Mouse (Mus musculus) liver, embryonic 13.5 days (tissue): ENCODE results near the gene Tmub2. TPM values are rescaled to one million over a fixed set of nuclear protein-coding genes. Genes with fewer than 3 reads are reported as not detected.

Experiments
- ATAC-seq: fragments of 200-750 bp; cut with Nextera tagmentation; 2 replicates; pipeline ENCODE4 v1.8.0; 2017; ENCODE audit warnings: low read depth, mild to moderate bottlenecking, moderate number of reproducible peaks, moderate library complexity
- DNase-seq: peaks from one replicate; pipeline ENCODE4 v3.0.0; 2022
- H3K27ac ChIP-seq: fragments of 300-500 bp; sonication (generic); 2 replicates; pipeline ENCODE4 v1.5.1; 2015; ENCODE audit warnings: moderate library complexity, mild to moderate bottlenecking, inconsistent platforms
- H3K27me3 ChIP-seq: fragments of 300-500 bp; sonication (generic); 2 replicates; pipeline ENCODE4 v1.6.1; 2015; ENCODE audit warnings: mild to moderate bottlenecking, inconsistent platforms
- H3K36me3 ChIP-seq: fragments of 300-500 bp; sonication (generic); 2 replicates; pipeline ENCODE4 v1.6.1; 2015; ENCODE audit warnings: mild to moderate bottlenecking, inconsistent platforms
- H3K4me1 ChIP-seq: fragments of 300-500 bp; sonication (generic); replicated peaks from 2 replicates; pipeline ENCODE4 v1.6.1; 2015; ENCODE audit warnings: inconsistent platforms
- H3K4me2 ChIP-seq: fragments of 300-500 bp; sonication (generic); 2 replicates; pipeline ENCODE4 v1.6.1; 2015; ENCODE audit warnings: inconsistent platforms, mild to moderate bottlenecking, moderate library complexity
- H3K4me3 ChIP-seq: fragments of 300-500 bp; sonication (generic); replicated peaks from 2 replicates; pipeline ENCODE4 v1.5.1; 2015; ENCODE audit warnings: mild to moderate bottlenecking, inconsistent platforms
- H3K9ac ChIP-seq: fragments of 300-500 bp; sonication (generic); 2 replicates; pipeline ENCODE4 v1.6.1; 2015; ENCODE audit warnings: mild to moderate bottlenecking, inconsistent platforms
- H3K9me3 ChIP-seq: fragments of 300-500 bp; sonication (generic); replicated peaks from 2 replicates; pipeline ENCODE4 v1.6.1; 2016; ENCODE audit warnings: inconsistent platforms
- WGBS: fragments of 180-500 bp; shearing (Covaris S2); methylation state at CpG from one replicate; pipeline ENCODE4 v1.1.7; 2015; ENCODE audit not compliant: insufficient replicate concordance; 5-methylcytosine and 5-hydroxymethylcytosine counted together
- polyA plus RNA-seq: library from polyadenylated mRNA; unstranded; fragments of >200 nt; fragmentation: Nextera tagmentation; extraction: Ambion mirVana; gene quantifications from 2 replicates; pipeline ENCODE4 v1.2.1, GENCODE M21; 2015

The Tmub2 gene
- polyA plus RNA-seq, 1 experiment from 2014 or later = 22.8 TPM

DNA sequence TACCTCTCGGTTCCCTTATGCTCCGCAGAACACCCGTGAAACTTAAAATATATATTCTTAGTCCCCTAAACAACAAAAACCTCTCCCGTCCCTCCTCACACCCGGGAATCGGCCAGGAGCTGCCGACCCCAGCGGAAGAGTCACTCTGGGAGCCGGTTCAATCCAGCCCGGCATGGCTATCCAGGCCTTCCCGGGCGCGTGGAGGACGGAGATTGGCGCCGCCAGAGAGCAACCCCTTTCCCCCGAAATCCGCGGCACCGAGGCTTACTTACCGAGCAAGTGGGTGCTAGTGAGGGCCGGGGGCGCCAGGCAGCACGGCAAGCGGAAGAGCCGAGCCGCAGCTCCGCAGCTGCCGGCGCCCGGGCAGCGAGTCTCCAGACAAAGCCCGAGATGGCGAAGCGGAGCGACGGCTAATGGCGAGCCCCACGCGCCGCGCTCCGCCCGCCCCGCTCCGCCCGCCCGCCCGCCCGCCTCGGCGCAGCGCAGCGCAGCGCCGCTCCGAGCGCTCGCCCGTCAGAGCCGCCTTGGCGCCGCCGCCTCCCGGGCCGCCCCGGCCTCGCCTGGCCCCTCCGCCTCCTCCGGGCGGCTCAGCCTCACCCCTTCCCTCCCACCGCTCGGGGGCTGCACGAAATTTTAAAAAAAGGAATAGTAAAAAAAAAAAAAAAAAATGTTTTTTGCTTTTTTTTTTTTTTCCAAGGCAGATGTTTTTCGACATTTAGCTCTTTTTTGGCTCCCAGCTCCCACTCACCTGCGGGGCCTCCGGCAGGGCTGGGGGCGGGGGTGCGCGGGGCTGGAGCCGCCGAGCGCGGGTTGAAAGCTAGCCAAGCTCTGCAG lies 34.1 kb downstream of the Tmub2 start:
- peak overlapping the region; percentile 99 for H3K4me3 ChIP-seq
- WGBS = under 1% methylated on average over 79 of the region's 84 CpGs
- peak overlapping the region; percentile 99 for H3K4me2 ChIP-seq
- DNase-seq (peak; percentile 63), ATAC-seq (peak; percentile 55)
- H3K4me1 ChIP-seq = peaks cover 44% of the 10 kb centered on the region
- H3K9ac ChIP-seq = peak overlapping the region; percentile 100
- no peaks in the 10 kb centered on the region for H3K9me3 ChIP-seq
- peaks cover 21% of the 10 kb centered on the region for H3K27me3 ChIP-seq
- H3K27ac ChIP-seq = peak overlapping the region; percentile 99
- peaks cover 21% of the 10 kb centered on the region for H3K36me3 ChIP-seq

DNA sequence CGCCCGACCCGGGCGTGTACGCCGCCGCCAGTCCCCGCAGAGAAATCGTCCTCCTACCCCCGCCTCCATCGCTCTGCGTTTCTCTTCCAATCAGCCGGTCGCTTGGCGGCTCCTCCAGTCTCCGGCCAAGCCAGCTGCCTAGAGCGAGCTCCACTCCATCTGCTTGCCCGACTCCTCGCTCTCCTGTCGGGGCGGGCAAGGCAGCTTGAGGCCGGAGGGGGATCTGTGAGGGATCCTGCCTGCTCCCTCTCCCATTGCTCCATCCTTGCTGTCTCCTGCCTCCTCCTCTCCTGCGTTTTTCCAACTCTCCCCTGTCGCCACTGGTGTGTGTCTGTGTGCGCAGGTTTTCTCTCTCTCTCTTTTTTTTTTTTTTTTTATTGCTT lies 34.7 kb downstream of the Tmub2 start, which contains the start of gene Ubtf:
TSS of gene Ubtf (minus strand) at position 333 of the 383 bp plus-strand sequence.
- Histone ChIP-seq H3K9ac (peak within 1 kb of the TSS; percentile 100), H3K27me3 (peaks cover 24% of the 10 kb centered on the region), H3K27ac (peak within 1 kb of the TSS; percentile 99), H3K36me3 (peaks cover 15% of the 10 kb centered on the region), H3K4me2 (peak within 1 kb of the TSS; percentile 99), H3K4me1 (peaks cover 38% of the 10 kb centered on the region), H3K4me3 (peak within 1 kb of the TSS; percentile 99), H3K9me3 (no peaks in the 10 kb centered on the region)
- WGBS = 0% methylated on average over 25 of the region's 25 CpGs
- peak; percentile 50 for ATAC-seq
- DNase-seq = peak; percentile 73

DNA sequence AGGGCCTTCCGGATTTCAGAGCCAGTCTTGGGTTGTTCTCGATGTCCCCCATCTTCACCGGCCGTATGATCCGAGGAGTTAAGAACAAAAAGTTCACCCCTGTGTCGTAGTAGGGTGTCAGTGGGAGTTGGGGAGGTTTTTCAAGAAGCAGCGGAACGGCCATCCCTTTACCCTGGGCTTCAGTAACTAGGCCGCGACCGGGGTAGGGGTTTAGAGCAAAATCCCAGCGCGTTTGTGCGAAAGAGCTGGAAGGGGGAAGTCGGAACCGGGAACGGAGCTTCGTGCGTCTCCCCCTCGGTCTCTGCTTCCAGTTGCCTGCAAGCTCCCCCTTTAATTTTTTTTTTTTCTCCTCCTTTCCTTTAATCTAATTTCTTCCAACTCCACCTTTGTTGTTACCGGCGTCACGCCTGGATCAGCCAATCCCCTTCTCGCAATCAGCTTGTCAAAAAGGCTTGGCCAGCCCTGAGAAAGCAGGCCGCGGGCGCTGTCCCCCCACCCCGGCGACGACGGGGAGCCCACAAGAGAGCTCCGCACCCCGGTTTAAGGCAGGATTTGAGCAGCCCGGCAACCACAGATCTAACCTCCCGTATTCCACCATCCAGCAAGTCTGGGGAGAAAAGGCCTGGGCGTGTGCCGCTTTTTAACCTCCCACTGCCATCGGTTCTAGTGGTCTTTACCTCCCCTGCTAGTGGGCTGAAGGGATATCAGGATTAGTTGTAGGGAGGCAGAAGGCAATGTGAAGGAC lies 35.4 kb downstream of the Tmub2 start:
- H3K4me3 ChIP-seq = peak overlapping the region; percentile 99
- DNase-seq (peak; percentile 83), ATAC-seq (peak; percentile 24; the same call in 1 of the 2 replicates)
- H3K9ac ChIP-seq = peak overlapping the region; percentile 100
- WGBS = 1% methylated on average over 38 of the region's 38 CpGs
- peak overlapping the region; percentile 99 for H3K4me2 ChIP-seq
- H3K9me3 ChIP-seq = no peaks in the 10 kb centered on the region
- peaks cover 31% of the 10 kb centered on the region for H3K4me1 ChIP-seq
- peaks cover 8% of the 10 kb centered on the region for H3K36me3 ChIP-seq
- H3K27ac ChIP-seq = peak overlapping the region; percentile 99
- H3K27me3 ChIP-seq = peaks cover 29% of the 10 kb centered on the region

DNA sequence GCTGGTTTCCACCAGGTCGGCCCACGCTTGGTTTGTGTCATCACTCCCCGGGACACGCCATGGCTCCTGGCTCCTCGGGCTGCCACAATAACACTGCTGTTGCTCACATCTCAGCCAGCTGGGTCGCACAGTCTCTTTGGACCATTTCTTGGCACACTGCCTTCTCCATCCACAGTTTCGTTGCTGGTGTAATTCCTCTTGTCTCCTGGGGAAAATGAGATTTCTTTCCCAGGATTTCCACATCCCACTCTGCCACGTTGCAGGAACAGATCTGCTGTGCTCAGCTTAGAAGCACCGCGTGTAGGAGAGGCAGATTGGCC lies 35.9 kb downstream of the Tmub2 start:
- 30% methylated on average over 10 of the region's 10 CpGs for WGBS
- Histone ChIP-seq H3K4me3 (peak overlapping the region; percentile 99), H3K4me1 (peaks cover 26% of the 10 kb centered on the region), H3K4me2 (peak overlapping the region; percentile 99), H3K27ac (peak overlapping the region; percentile 99), H3K9ac (peak overlapping the region; percentile 100), H3K36me3 (peaks cover 3% of the 10 kb centered on the region), H3K27me3 (peaks cover 29% of the 10 kb centered on the region), H3K9me3 (no peaks in the 10 kb centered on the region)
- no peak for ATAC-seq
- no peak for DNase-seq

DNA sequence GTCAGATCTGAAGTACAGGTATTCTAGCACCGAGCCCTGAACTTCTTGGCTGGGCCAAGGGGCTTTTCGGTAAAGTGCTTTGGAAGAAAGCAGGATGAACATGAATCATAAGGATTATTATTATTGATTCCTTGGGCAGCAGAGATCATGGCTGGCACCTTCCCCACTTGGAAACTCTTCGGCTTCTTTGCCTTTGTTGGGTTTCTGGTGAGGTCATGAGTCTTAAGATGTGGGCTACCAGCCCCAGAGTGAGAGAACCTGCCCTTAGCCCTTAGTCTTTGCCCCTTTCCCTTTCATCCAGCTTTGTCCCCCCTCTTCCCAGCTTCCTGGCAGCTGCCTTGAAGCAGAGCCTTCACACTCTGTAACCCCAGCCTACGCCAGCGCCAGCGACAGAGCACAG lies 37.2 kb downstream of the Tmub2 start:
- H3K9me3 ChIP-seq = no peaks in the 10 kb centered on the region
- no peaks in the 10 kb centered on the region for H3K36me3 ChIP-seq
- 0 out of 2 replicates have a peak overlapping the region, but pooled peaks have one; percentile 13 for H3K9ac ChIP-seq
- H3K4me2 ChIP-seq = no peak overlapping the region
- H3K4me1 ChIP-seq = peaks cover 17% of the 10 kb centered on the region
- peaks cover 34% of the 10 kb centered on the region for H3K27me3 ChIP-seq
- ATAC-seq (no peak), DNase-seq (no peak)
- no peak overlapping the region for H3K27ac ChIP-seq
- H3K4me3 ChIP-seq = no peak overlapping the region
- 69% methylated on average over 6 of the region's 6 CpGs for WGBS

DNA sequence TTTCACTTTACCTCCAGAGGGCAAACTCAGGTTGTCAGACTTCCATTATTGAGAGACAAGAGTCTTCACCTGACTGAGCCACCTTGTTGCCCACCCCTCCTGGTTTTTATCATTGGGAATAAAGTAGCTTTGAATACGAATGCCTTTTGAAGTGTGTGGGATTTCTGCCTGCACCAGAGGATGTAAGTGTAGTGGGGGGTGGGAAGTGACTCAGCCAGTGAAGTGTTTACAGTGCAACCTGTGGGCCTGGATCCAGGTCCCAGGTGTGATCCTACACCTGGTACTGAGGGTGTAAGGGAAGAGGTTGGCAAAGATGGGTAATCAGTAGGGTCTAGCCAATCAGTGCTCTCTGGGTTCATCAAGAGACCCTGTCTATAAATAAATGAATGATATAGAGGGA lies 38.8 kb downstream of the Tmub2 start:
- H3K9me3 ChIP-seq = no peaks in the 10 kb centered on the region
- no peak overlapping the region for H3K4me2 ChIP-seq
- WGBS = 67% methylated on average over 1 of the region's 1 CpGs
- H3K27ac ChIP-seq = no peak overlapping the region
- no peak for ATAC-seq
- DNase-seq = no peak
- peaks cover 17% of the 10 kb centered on the region for H3K4me1 ChIP-seq
- H3K4me3 ChIP-seq = no peak overlapping the region
- no peak overlapping the region for H3K9ac ChIP-seq
- peaks cover 48% of the 10 kb centered on the region for H3K27me3 ChIP-seq
- no peaks in the 10 kb centered on the region for H3K36me3 ChIP-seq

DNA sequence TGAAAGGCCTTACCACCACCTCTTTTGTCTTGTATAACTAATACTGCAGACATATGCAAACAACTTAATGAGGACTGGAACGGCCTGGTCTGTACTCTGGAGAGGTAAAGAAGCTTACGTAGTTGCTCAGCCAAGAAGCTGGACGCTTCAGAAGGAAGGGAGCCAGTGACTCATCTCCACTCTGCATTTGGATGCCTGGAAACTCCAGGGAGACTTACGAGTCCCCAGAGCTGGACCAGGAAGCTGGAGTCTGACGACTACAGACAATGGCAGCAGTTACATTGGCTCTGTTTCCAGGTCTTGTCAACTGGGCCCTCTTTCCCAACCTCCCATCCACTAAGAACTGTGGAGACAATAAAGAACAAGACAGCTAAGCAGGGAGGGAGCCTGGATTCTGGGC lies 42.5 kb downstream of the Tmub2 start:
- Histone ChIP-seq H3K9me3 (no peaks in the 10 kb centered on the region), H3K9ac (no peak overlapping the region), H3K4me1 (no peaks in the 10 kb centered on the region), H3K27ac (no peak overlapping the region), H3K4me3 (no peak overlapping the region), H3K27me3 (peaks cover 49% of the 10 kb centered on the region), H3K4me2 (no peak overlapping the region), H3K36me3 (no peaks in the 10 kb centered on the region)
- ATAC-seq (no peak), DNase-seq (no peak)
- 54% methylated on average over 5 of the region's 5 CpGs for WGBS

DNA sequence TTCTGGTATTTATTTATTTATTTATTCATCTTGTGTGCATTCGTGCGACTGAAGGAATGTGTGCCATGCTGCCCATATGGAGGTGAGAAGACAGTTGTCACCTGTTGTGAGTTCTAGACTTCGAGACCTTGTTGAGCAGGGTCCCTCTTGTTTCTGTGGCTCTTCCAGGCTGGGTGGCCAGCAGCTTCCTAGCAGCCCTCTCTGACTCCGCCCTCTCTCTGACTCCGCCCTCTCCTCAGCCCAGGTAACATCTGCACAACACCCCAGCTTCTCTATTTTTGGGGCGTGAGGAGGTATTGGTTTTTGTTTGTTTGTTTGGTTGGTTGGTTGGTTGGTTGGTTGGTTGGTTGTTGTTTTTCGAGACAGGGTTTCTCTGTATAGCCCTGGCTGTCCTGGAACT lies 43.1 kb downstream of the Tmub2 start:
- no peaks in the 10 kb centered on the region for H3K4me1 ChIP-seq
- H3K27ac ChIP-seq = no peak overlapping the region
- H3K36me3 ChIP-seq = no peaks in the 10 kb centered on the region
- WGBS = 66% methylated on average over 7 of the region's 7 CpGs
- DNase-seq = no peak
- H3K9me3 ChIP-seq = no peaks in the 10 kb centered on the region
- no peak for ATAC-seq
- peaks cover 46% of the 10 kb centered on the region for H3K27me3 ChIP-seq
- H3K9ac ChIP-seq = no peak overlapping the region
- H3K4me2 ChIP-seq = no peak overlapping the region
- H3K4me3 ChIP-seq = no peak overlapping the region

DNA sequence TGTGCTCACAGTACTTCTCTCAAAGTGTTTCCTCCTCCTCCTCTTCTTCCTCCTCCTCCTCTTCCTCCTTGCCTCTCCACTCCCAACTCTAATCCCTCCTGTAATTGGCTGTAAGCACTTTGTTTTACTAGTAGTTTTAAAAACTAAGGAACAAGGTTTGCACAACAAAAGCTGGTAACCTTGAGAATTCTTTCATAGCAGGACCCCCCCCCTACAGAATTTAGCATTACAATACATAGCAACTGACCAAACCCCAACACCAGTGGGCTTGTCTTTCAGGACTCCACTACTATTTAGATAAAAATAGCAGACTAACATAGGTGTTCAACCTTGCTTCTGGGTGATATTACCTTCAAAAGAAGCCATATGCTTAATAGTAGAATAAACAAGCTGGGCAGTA lies 44.8 kb downstream of the Tmub2 start:
- DNase-seq = no peak
- Histone ChIP-seq H3K9ac (no peak overlapping the region), H3K27me3 (peaks cover 35% of the 10 kb centered on the region; the same call in 1 of the 2 replicates), H3K27ac (no peak overlapping the region), H3K36me3 (no peaks in the 10 kb centered on the region), H3K4me1 (no peaks in the 10 kb centered on the region), H3K4me2 (no peak overlapping the region), H3K4me3 (no peak overlapping the region), H3K9me3 (no peaks in the 10 kb centered on the region)
- ATAC-seq = no peak

DNA sequence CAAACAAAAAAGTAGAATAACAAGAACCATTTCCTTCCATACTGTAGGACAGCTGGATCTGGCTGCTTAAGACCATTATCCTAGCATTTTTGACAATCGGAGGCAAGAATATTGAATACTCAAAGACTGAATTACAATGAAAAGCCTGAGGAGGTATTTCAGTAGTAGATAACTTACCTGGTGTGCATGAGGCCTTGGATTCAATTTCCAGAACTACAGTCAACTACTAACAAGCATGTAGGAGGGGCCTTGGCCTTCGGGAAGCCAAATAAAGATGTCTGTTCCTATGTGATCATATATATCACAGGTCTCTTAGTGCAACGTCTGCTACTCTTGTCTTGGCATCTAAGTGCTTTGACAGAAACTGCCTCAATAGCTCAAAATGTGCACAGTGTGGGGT lies 45.3 kb downstream of the Tmub2 start:
- Histone ChIP-seq H3K36me3 (no peaks in the 10 kb centered on the region), H3K27me3 (peaks cover 32% of the 10 kb centered on the region), H3K4me2 (no peak overlapping the region), H3K4me3 (no peak overlapping the region), H3K9me3 (no peaks in the 10 kb centered on the region), H3K9ac (no peak overlapping the region), H3K4me1 (no peaks in the 10 kb centered on the region), H3K27ac (no peak overlapping the region)
- 56% methylated on average over 3 of the region's 3 CpGs for WGBS
- ATAC-seq (no peak), DNase-seq (no peak)

DNA sequence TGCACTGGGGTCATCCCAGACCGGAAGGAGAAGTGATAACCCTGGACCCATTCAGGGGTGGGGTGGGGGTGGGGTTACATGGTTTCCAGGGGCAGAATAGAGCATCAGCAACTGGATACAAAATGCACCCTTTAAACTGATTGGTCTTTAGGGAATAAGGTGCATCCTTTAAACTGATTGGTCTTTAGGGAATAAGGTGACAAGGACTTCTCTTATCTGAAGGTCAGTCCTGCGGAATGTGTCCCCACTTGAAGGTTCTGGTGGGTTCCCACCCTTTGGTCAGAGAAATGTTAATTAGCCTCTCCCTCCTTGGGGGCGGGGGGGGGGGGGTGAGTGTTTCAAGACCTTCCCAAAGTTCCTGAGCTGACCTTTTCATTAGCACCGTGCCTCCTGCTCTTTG lies 47.1 kb downstream of the Tmub2 start:
- no peaks in the 10 kb centered on the region for H3K36me3 ChIP-seq
- H3K4me1 ChIP-seq = no peaks in the 10 kb centered on the region
- no peak for DNase-seq
- H3K9ac ChIP-seq = no peak overlapping the region
- no peak overlapping the region for H3K27ac ChIP-seq
- no peak for ATAC-seq
- 42% methylated on average over 4 of the region's 4 CpGs for WGBS
- H3K27me3 ChIP-seq = peaks cover 40% of the 10 kb centered on the region
- H3K4me2 ChIP-seq = no peak overlapping the region
- no peak overlapping the region for H3K4me3 ChIP-seq
- H3K9me3 ChIP-seq = no peaks in the 10 kb centered on the region
